Mouse (Mus musculus) testis, adult 2 months (tissue): ENCODE measurements around the gene Galns. TPM values are rescaled to one million over a fixed set of nuclear protein-coding genes. Genes with fewer than 3 reads are reported as not detected.
A peak's percentile ranks its signal among the peaks of the same experiment; 100 is the strongest.

Experiments used
- H3K27ac ChIP-seq: fragments of 200-500 bp; 2 replicates; pipeline ENCODE4 v1.5.1; 2012; ENCODE audit warnings: low read depth, low read length; ENCODE audit not compliant: control insufficient read depth, insufficient read depth
- H3K27me3 ChIP-seq: fragments of 200-500 bp; 2 replicates; pipeline ENCODE4 v1.6.1; 2012; ENCODE audit warnings: mild to moderate bottlenecking, low read length, moderate library complexity; ENCODE audit not compliant: control insufficient read depth, insufficient read depth
- H3K36me3 ChIP-seq: fragments of 200-500 bp; 2 replicates; pipeline ENCODE4 v1.6.1; 2012; ENCODE audit warnings: mild to moderate bottlenecking, low read length; ENCODE audit not compliant: control insufficient read depth, insufficient read depth
- H3K4me1 ChIP-seq: fragments of 200-500 bp; 2 replicates; pipeline ENCODE4 v1.6.1; 2012; ENCODE audit warnings: low read length; ENCODE audit not compliant: control insufficient read depth, insufficient read depth
- H3K4me3 ChIP-seq: fragments of 200-500 bp; 2 replicates; pipeline ENCODE4 v1.5.1; 2012; ENCODE audit warnings: low read depth, mild to moderate bottlenecking, low read length, moderate library complexity, mixed read lengths; ENCODE audit not compliant: control insufficient read depth
- CTCF ChIP-seq: fragments of 200-500 bp; IDR thresholded peaks from 2 replicates; pipeline ENCODE4 v1.5.1; 2012; ENCODE audit warnings: low read depth, mild to moderate bottlenecking, inconsistent platforms, low read length, moderate library complexity; ENCODE audit not compliant: control insufficient read depth, insufficient read depth, insufficient replicate concordance
- POLR2A ChIP-seq: fragments of 200-500 bp; IDR thresholded peaks from 2 replicates; pipeline ENCODE4 v1.6.1; 2012; ENCODE audit warnings: low read depth, mild to moderate bottlenecking, inconsistent platforms, low read length, moderate library complexity; ENCODE audit not compliant: control insufficient read depth
- polyA plus RNA-seq: library from polyadenylated mRNA; depleted of rRNA; stranded (reverse); fragments of >200 nt; gene quantifications from 2 replicates; pipeline ENCODE4 v1.2.3, GENCODE M21; 2012

Gene Galns
- polyA plus RNA-seq, 1 experiment: 5.9 TPM

GRCm38 (mm10) chr8:122586171-122586570, 25.1 kb downstream of the Galns start:
- no peak for TF ChIP-seq CTCF
- no peak for TF ChIP-seq POLR2A
- H3K27me3 ChIP-seq: no peaks in the 10 kb centered on the region
- peaks cover 5% of the 10 kb centered on the region for H3K4me1 ChIP-seq
- H3K4me3 ChIP-seq: no peak overlapping the region
- H3K27ac ChIP-seq: no peak overlapping the region
- H3K36me3 ChIP-seq: no peaks in the 10 kb centered on the region

GRCm38 (mm10) chr8:122585411-122585891, 25.8 kb downstream of the Galns start:
- H3K27ac ChIP-seq: no peak overlapping the region
- H3K4me3 ChIP-seq: no peak overlapping the region
- TF ChIP-seq POLR2A: no peak
- TF ChIP-seq CTCF: no peak
- no peaks in the 10 kb centered on the region for H3K27me3 ChIP-seq
- peaks cover 5% of the 10 kb centered on the region for H3K4me1 ChIP-seq
- no peaks in the 10 kb centered on the region for H3K36me3 ChIP-seq

- H3K27ac ChIP-seq: no peak overlapping the region
- TF ChIP-seq CTCF: no peak
- no peak for TF ChIP-seq POLR2A
- peaks cover 5% of the 10 kb centered on the region for H3K4me1 ChIP-seq
- H3K36me3 ChIP-seq: no peaks in the 10 kb centered on the region
- no peak overlapping the region for H3K4me3 ChIP-seq
- no peaks in the 10 kb centered on the region for H3K27me3 ChIP-seq
These were observed 26.3 kb downstream of the Galns start for GRCm38 (mm10) chr8:122584981-122585380.

GRCm38 (mm10) chr8:122580926-122581325, 30.3 kb downstream of the Galns start:
- Histone ChIP-seq H3K27me3 (no peaks in the 10 kb centered on the region), H3K4me3 (no peak overlapping the region), H3K4me1 (peaks cover 10% of the 10 kb centered on the region), H3K36me3 (no peaks in the 10 kb centered on the region), H3K27ac (no peak overlapping the region)
- TF ChIP-seq CTCF (no peak), POLR2A (no peak)

- Histone ChIP-seq H3K4me3 (no peak overlapping the region), H3K27me3 (no peaks in the 10 kb centered on the region), H3K4me1 (peaks cover 14% of the 10 kb centered on the region), H3K27ac (no peak overlapping the region), H3K36me3 (no peaks in the 10 kb centered on the region)
- TF ChIP-seq POLR2A (no peak), CTCF (no peak)
These were observed 32.1 kb downstream of the Galns start for GRCm38 (mm10) chr8:122579196-122579595.

- no peaks in the 10 kb centered on the region for H3K27me3 ChIP-seq
- no peaks in the 10 kb centered on the region for H3K36me3 ChIP-seq
- H3K4me3 ChIP-seq: peak overlapping the region; percentile 94
- TF ChIP-seq CTCF: no peak
- no peak for TF ChIP-seq POLR2A
- peaks cover 12% of the 10 kb centered on the region for H3K4me1 ChIP-seq
- no peak overlapping the region for H3K27ac ChIP-seq
These were observed 34.1 kb downstream of the Galns start for GRCm38 (mm10) chr8:122577116-122577515.

- no peaks in the 10 kb centered on the region for H3K27me3 ChIP-seq
- no peaks in the 10 kb centered on the region for H3K36me3 ChIP-seq
- peak within 1 kb of the TSS; percentile 73 for H3K27ac ChIP-seq
- peaks cover 12% of the 10 kb centered on the region for H3K4me1 ChIP-seq
- TF ChIP-seq POLR2A (peak; percentile 70), CTCF (no peak)
- peak within 1 kb of the TSS; percentile 94 for H3K4me3 ChIP-seq
These were observed 34.6 kb downstream of the Galns start, which contains the start of gene Aprt for GRCm38 (mm10) chr8:122576648-122577022. TSS of gene Aprt (minus strand) at chr8:122576909.

- Histone ChIP-seq H3K27ac (peak overlapping the region; percentile 73), H3K27me3 (no peaks in the 10 kb centered on the region), H3K4me3 (peak overlapping the region; percentile 94), H3K4me1 (peaks cover 12% of the 10 kb centered on the region), H3K36me3 (no peaks in the 10 kb centered on the region)
- TF ChIP-seq CTCF (no peak), POLR2A (no peak)
These were observed 35.3 kb downstream of the Galns start for GRCm38 (mm10) chr8:122575735-122576647.
